9 mouse cellular contexts compared by ENCODE assay signal in the genomic region with DNA sequence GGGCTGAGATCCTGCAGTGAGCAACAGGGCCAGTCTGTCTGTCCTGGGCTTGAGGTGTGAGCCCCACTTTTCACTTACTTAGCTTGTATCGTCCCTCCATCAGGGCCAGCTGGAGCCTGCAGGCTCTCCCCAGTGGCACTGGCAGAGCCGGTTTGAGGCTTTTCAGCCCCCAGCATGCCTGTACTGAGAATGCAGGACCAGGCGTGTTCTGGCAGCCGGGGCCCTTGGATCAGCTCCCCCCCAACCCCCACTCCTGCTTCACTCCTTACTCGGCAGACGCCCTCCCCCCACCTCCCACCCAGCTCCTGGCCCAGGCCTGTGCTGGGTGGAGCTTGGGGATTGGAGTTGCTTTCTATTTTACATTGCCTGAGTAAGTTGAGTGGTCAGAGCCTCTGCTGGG. TPM values are rescaled to one million over a fixed set of nuclear protein-coding genes. Genes with fewer than 3 reads are reported as not detected.
DNase-seq lines count a peak whose midpoint lies in the region; ATAC-seq lines count a peak whose summit lies in the region.
"Had no signal": no experiment of that assay in that cellular context is flagged by ENCODE, and none has a peak within 500 bp of the region (broad histone marks: within the 10 kb centered on the region; RNA-seq: fewer than 3 reads in every experiment).

No protein-coding gene starts in this region.

- H3K4me3 ChIP-seq in hindbrain, embryonic 12.5 days = no peak overlapping the region
- H3K4me3 ChIP-seq in neural tube, embryonic 14.5 days (ENCODE audit: low read depth, low read length) = no peak overlapping the region
- no peak overlapping the region for H3K4me3 ChIP-seq in liver, embryonic 11.5 days (ENCODE audit: low read depth, low read length)

- ATAC-seq in frontal cortex, adult (ENCODE audit: low TSS enrichment) = peak; percentile 13
- no peak for ATAC-seq in hindbrain, embryonic 12.5 days (ENCODE audit: low FRiP score)
- ATAC-seq in neural tube, embryonic 14.5 days (ENCODE audit: low read depth) = peak; percentile 16; the same call in 1 of the 2 replicates
- no peak for ATAC-seq in inflammation-experienced regulatory T-cells, adult 6 months
- ATAC-seq in liver, embryonic 11.5 days (replicated peaks; ENCODE audit: low FRiP score) = no peak

- 27% methylated on average over 6 of the region's 6 CpGs for WGBS in hindbrain, embryonic 12.5 days
- 20% methylated on average over 6 of the region's 6 CpGs for WGBS in neural tube, embryonic 14.5 days
- WGBS in liver, embryonic 11.5 days = 48% methylated on average over 6 of the region's 6 CpGs

- no peak overlapping the region for H3K4me2 ChIP-seq in hindbrain, embryonic 12.5 days (replicated peaks)
- no peak overlapping the region for H3K4me2 ChIP-seq in neural tube, embryonic 14.5 days (ENCODE audit: low read depth, low read length)
- no peak overlapping the region for H3K4me2 ChIP-seq in liver, embryonic 11.5 days

- H3K27ac ChIP-seq in hindbrain, embryonic 12.5 days = peak overlapping the region; percentile 70
- H3K27ac ChIP-seq in neural tube, embryonic 14.5 days (ENCODE audit: low read depth, low read length) = peak overlapping the region; percentile 23; the same call in 1 of the 2 replicates
- H3K27ac ChIP-seq in liver, embryonic 11.5 days (ENCODE audit: low read depth, low read length) = no peak overlapping the region; the same call in 1 of the 2 replicates
- H3K27ac ChIP-seq: macrophage had no signal

- H3K9ac ChIP-seq in hindbrain, embryonic 12.5 days = peak overlapping the region; percentile 42; the same call in 1 of the 2 replicates
- H3K9ac ChIP-seq in neural tube, embryonic 14.5 days (replicated peaks; ENCODE audit: low read depth, low read length) = no peak overlapping the region
- no peak overlapping the region for H3K9ac ChIP-seq in liver, embryonic 11.5 days (ENCODE audit: low read depth, low read length)

- peaks cover 18% of the 10 kb centered on the region for H3K36me3 ChIP-seq in hindbrain, embryonic 12.5 days
- H3K36me3 ChIP-seq in neural tube, embryonic 14.5 days (ENCODE audit: control insufficient read depth, insufficient read depth, low read length) = 0 out of 2 replicates have a peak, but pooled peaks cover 4% of the 10 kb centered on the region
- no peaks in the 10 kb centered on the region for H3K36me3 ChIP-seq in liver, embryonic 11.5 days (ENCODE audit: control insufficient read depth, insufficient read depth, low read length)

- peaks cover 62% of the 10 kb centered on the region for H3K4me1 ChIP-seq in hindbrain, embryonic 12.5 days
- peaks cover 42% of the 10 kb centered on the region for H3K4me1 ChIP-seq in neural tube, embryonic 14.5 days (ENCODE audit: control insufficient read depth, insufficient read depth, low read length)
- H3K4me1 ChIP-seq in liver, embryonic 11.5 days (replicated peaks; ENCODE audit: control insufficient read depth, insufficient read depth, low read length) = peaks cover 17% of the 10 kb centered on the region; the same call in 1 of the 2 replicates

- DNase-seq in frontal cortex, postnatal 14 days (ENCODE audit: low spot score in 2 of 2) = no peak
- DNase-seq in Muller cell, postnatal 12 days (ENCODE audit: inconsistent ontology term) = peak; percentile 86
- DNase-seq in layer of hippocampus, postnatal 10 days (ENCODE audit: low spot score in 2 of 2) = peak; percentile 60 to 77
- no peak for DNase-seq in liver, embryonic 11.5 days (ENCODE audit: low spot score)

- H3K27me3 ChIP-seq in hindbrain, embryonic 12.5 days = no peaks in the 10 kb centered on the region
- H3K27me3 ChIP-seq in neural tube, embryonic 14.5 days (ENCODE audit: control insufficient read depth, insufficient read depth, low read length) = no peaks in the 10 kb centered on the region
- H3K27me3 ChIP-seq in liver, embryonic 11.5 days (replicated peaks; ENCODE audit: control insufficient read depth, insufficient read depth, low read length) = no peaks in the 10 kb centered on the region

- no peaks in the 10 kb centered on the region for H3K9me3 ChIP-seq in hindbrain, embryonic 12.5 days (replicated peaks)
- H3K9me3 ChIP-seq in neural tube, embryonic 14.5 days (ENCODE audit: control insufficient read depth, low read length) = no peaks in the 10 kb centered on the region
- no peaks in the 10 kb centered on the region for H3K9me3 ChIP-seq in liver, embryonic 11.5 days (ENCODE audit: control insufficient read depth, low read length)

RNA-seq across cellular contexts. Expression of a gene that starts 16.3 kb away (rescaled TPM):
- 33.6 and 35.1 TPM in 2 replicates for polyA plus RNA-seq in hindbrain, embryonic 12.5 days (2016; fragmentation: Nextera tagmentation; extraction: Ambion mirVana)
- total RNA-seq in layer of hippocampus, postnatal 10 days (2021) = 100 to 1,000 TPM in 1 of 2 experiments, 10 to 100 TPM in 1; 92.7 to 101 TPM
- polyA plus RNA-seq in neural tube, embryonic 14.5 days (2014; fragmentation: Nextera tagmentation; extraction: Ambion mirVana) = 19.3 and 23.9 TPM in 2 replicates
- polyA plus RNA-seq in inflammation-experienced regulatory T-cells, adult 6 months (2017; shearing (Covaris generic)) = 1 to 10 TPM in 2 of 3 experiments, under 1 TPM in 1; 0.43 to 2.1 (median 1.0) TPM
- 4.4 and 4.8 TPM in 2 replicates for polyA plus RNA-seq in liver, embryonic 11.5 days (2014; fragmentation: Nextera tagmentation; extraction: Ambion mirVana)

Comparison
In these comparisons a context has a peak if more than half of its experiments do, and no peak if none do; other contexts are left out.
1. ATAC-seq: peak in frontal cortex, adult (single experiment) and neural tube, embryonic 14.5 days (single experiment); none in hindbrain, embryonic 12.5 days (single experiment), inflammation-experienced regulatory T-cells, adult 6 months (single experiment) and liver, embryonic 11.5 days (single experiment).
2. DNase-seq: peak in Muller cell, postnatal 12 days (single experiment) and layer of hippocampus, postnatal 10 days (2 of 2); none in frontal cortex, postnatal 14 days (0 of 2) and liver, embryonic 11.5 days (single experiment).